In genomic region chr17:26048118-26048517, GRCm38 (mm10) we compare ENCODE assay signal across 1 mouse cellular context.
TF ChIP-seq lines count a peak whose summit lies in the region.

No protein-coding gene starts in this region.

TF ChIP-seq in CH12.LX, 34 proteins besides CTCF, POLR2A, EP300 and RAD21:
- TF ChIP-seq MEF2A (IDR thresholded peaks at IDR 0.05; ENCODE audit: borderline replicate concordance, low read depth, low read length) = peak; percentile 71; the same call in 1 of the 2 replicates
- TF ChIP-seq BHLHE40 (IDR thresholded peaks at IDR 0.05; ENCODE audit: low read depth, low read length) = peak; percentile 75
- TF ChIP-seq NELFE (IDR thresholded peaks at IDR 0.05; ENCODE audit: low read depth, low read length) = no peak
- TF ChIP-seq ZNF384 (IDR thresholded peaks at IDR 0.05; ENCODE audit: low read depth, low read length) = peak; percentile 62; the same call in 1 of the 2 replicates
TF ChIP-seq in CH12.LX: peak in this region for 3.
